Mouse (Mus musculus) retina, adult 2 months (tissue): ENCODE data around the gene Olfr372.
"Not testable (repeated sequence)": the region's sequence is repeated elsewhere in the genome, so short reads cannot be mapped to it uniquely, and the experiment has no call there.

Experiments
- DNase-seq: peaks from one replicate; pipeline ENCODE4 v3.0.0-alpha.2; 2012; ENCODE audit warnings: low read depth, low spot score

The Olfr372 gene

DNA sequence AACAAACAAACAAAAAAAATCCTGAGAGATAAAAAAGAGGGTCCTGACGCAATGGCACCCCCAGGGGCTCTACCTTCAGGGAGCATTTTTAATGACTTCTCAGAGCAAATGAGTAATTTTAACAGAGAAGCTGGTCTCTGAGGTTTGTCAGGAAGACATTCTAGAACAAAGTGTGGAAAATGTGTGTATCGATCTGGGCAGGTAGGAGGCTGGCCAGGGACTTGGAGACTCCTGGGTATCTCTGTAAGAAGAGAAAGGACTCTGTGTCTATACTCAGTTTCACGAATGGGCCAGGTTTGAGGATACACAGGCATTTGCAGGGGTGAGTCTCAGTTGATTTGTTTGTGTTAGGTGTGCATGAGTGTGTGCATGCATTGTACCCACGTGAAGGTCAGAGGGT, at the start of gene Olfr372:
Gene Olfr372 (plus strand): TSS at position 301 of the 400 bp plus-strand sequence.
- DNase-seq = not testable (repeated sequence)

DNA sequence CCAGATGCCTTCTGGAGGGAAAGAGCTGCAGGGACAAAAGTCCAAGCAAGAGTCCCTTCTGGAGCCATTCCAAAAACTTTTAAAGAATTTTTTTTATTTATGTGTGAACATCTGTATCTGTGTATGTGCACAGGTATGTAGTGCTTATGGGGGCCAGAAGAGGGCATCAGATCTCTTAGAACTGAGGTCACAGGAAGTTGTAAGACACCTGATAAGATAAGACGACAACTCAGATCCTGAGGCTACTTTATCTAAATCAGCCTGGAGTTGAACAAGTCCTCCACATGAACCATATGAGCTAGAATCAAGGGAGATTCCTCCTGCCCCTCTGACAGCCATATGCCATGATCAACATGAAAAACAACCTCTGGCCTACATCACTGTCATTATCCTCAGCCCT, 41.6 kb upstream of the Olfr372 start:
- DNase-seq = no peak

GRCm38 (mm10) chr8:72000223-72000622, 40.8 kb upstream of the Olfr372 start:
- DNase-seq = no peak

GRCm38 (mm10) chr8:72002942-72003341, 38.1 kb upstream of the Olfr372 start:
- DNase-seq = no peak

- no peak for DNase-seq
Observed at GRCm38 (mm10) chr8:72005912-72006311, 35.1 kb upstream of the Olfr372 start.

- no peak for DNase-seq
Observed at GRCm38 (mm10) chr8:72006763-72007162, 34.3 kb upstream of the Olfr372 start.

- no peak for DNase-seq
Observed at GRCm38 (mm10) chr8:72008134-72008641, 32.8 kb upstream of the Olfr372 start.

DNA sequence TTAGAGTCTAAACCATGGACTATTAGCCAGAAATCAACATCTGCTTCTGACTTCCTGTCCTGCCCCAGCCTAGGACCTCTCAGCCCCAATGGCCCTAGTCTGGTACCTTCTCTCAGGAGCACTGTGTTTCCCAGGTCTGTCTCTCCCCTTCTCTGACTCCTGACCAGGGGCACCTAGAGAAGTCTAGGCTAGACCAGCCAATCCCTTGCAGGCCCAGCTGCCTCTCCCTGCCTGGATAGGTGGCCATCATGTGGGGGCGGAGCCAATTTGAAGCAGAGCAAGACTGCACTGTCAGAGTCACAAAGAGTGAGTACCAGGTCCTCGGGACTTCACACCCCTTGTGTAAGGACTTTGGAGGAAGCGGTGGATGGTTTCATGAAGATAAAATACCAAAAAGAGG, 31.5 kb upstream of the Olfr372 start, which contains the start of gene Cyp4f18:
Gene Cyp4f18 (minus strand): TSS at position 154 of the 400 bp plus-strand sequence.
- DNase-seq = no peak

DNA sequence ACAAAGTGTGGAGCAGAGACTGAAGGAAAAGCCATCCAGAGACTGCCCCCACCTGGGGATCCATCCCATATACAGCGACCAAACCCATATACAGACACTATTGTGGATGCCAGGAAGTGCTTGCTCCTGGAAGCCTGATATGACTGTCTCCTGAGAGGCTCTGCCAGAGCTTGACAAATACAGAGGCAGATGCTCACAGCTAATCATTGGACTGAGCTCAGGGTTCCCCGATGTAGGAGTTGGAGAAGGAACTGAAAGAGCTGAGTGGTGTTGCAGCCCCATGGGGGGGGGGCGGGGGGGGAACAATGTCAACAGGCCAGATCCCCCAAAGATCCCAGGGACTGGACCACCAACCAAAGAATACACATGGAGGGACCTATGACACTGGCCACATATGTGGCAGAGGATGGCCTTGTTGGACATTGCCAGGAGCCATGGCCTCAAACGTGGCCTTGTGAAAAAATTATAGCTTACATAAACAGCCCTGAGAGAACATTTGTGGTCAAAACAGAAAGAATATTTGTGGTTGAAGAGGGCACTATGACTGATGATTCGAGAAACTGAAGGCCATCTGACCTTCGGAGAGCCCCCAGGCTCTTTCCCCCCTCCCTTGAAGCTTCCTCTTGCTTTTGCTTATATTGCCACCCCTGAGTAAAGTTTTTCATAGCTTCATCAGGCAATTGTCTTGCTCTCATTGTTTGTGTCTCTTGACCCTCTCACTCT, 27.4 kb upstream of the Olfr372 start:
- not testable (repeated sequence) for DNase-seq

- not testable (repeated sequence) for DNase-seq
Observed at GRCm38 (mm10) chr8:72017339-72017738, 23.7 kb upstream of the Olfr372 start.

GRCm38 (mm10) chr8:72018141-72018540, 22.9 kb upstream of the Olfr372 start:
- DNase-seq = no peak

GRCm38 (mm10) chr8:72019022-72019421, 22.0 kb upstream of the Olfr372 start:
- not testable (repeated sequence) for DNase-seq

DNA sequence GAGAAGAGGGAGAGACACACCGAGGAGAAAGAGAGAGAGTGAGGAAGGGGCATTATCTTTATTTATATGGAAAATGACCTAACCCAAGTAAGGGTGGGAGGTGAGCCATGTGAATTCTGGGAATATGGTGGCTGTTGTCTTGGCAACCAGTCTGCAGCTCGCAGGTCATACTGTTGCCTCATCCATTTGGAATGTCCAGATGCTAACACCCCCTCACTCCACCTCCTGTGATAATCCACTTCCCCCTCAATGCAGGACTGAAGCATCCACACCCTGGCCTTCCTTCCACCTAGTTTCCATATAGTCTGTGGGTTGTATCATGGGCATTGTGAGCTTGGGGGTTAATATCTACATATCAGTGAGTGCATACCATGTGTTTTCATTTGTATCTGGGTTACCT, 21.2 kb upstream of the Olfr372 start:
- DNase-seq = no peak

GRCm38 (mm10) chr8:72024886-72025285, 16.1 kb upstream of the Olfr372 start:
- not testable (repeated sequence) for DNase-seq

- DNase-seq = not testable (repeated sequence)
Observed at GRCm38 (mm10) chr8:72032926-72033325, 8.1 kb upstream of the Olfr372 start.

DNA sequence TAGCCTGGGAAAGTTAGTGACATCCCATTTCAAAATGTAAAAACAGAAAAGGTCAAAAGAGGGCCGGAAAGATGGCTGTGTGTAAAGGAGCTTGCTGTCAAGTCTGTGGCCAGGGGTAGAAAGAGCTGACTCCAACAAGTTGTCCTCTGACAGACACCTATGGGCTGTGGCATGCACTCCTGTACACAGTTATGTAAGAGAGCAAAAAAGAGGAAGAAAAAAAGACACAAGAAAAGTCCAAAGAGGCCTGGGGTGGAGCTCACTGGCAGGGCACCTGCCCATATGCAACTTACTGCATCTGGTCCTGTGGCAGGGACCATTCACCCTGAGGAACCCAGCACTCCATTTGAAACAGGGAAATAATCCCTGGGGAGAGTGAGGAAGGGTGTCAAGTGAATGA, 1.5 kb downstream of the Olfr372 start:
- no peak for DNase-seq

DNA sequence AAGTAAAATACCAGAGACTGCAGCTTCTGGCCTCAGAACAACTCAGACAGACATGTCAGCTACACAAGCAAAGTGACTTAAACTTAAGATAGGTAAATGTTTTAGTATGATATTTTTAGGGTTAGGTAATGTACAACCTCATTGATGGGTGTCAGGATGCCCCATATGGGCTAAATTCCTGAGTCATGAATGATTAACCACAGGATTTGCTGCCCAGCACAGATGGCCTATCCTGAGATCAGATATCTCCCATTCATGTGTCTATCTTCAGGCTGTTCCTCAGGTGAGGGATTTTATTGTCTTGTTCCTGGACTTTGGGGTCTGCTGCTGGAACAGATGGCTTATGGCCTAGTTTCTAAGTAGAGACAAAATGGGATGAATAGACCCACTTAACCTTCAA, 13.6 kb downstream of the Olfr372 start:
- not testable (repeated sequence) for DNase-seq

DNA sequence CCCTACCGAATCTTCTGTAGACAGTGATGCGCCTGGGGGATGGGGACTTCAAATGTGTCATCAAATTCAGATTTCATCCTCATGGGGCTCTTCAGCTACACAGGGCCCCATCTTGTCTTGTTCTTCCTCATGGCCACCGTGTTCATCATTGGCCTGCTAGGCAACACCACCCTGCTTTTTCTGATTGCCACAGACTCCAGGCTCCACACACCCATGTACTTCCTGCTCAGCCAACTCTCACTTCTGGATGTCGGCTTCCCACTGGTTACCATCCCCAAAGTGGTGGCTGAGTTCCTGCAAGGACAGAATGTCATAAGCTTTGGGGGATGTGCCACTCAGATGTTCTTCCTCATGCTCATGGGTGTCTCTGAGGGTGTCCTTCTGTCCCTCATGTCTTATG, 16.6 kb downstream of the Olfr372 start:
- not testable (repeated sequence) for DNase-seq

DNA sequence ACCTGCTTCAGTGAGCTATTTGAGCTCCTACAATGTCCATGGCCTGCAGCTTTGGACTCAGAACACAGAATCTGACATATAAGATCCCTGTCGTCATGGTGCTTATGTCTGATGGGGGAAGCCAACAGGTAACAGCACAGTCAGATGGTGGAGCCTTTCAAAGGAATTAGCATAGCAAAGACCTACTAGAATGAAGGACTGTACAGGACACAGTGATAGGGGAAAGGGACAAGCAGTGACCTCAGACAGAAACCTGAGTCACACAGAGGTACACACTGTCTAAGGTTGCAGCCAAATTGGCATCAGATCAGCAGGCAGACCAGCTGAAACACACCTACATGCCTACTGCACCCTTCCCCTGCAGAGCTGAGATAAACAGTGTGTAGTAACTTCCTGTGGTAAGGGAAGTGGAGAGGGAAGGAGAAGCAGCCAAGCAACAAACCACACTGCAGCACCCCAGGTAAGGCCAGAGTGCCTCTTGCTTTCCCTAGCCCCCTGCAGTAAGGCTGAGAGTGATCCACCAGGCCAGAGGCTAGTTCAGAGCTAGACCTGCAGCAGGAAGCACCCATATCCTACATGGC, 25.9 kb downstream of the Olfr372 start:
- not testable (repeated sequence) for DNase-seq

- not testable (repeated sequence) for DNase-seq
Observed at GRCm38 (mm10) chr8:72082877-72083276, 41.9 kb downstream of the Olfr372 start, which contains the start of gene Olfr373. Olfr373 (plus strand) TSS chr8:72083177.

DNA sequence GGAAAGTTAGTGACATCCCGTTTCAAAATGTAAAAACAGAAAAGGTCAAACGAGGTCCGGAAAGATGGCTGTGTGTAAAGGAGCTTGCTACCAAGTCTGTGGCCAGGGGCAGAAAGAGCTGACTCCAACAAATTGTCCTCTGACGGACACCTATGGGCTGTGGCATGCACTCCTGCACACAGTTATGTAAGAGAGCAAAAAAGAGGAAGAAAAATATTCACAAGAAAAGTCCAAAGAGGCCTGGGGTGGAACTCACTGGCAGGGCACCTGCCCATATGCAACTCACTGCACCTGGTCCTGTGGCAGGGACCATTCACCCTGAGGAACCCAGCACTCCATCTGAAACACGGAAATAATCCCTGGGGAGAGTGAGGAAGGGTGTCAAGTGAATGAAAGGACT, 43.7 kb downstream of the Olfr372 start:
- DNase-seq = no peak

- DNase-seq = not testable (repeated sequence)
Observed at GRCm38 (mm10) chr8:72087611-72088010, 46.6 kb downstream of the Olfr372 start.

DNA sequence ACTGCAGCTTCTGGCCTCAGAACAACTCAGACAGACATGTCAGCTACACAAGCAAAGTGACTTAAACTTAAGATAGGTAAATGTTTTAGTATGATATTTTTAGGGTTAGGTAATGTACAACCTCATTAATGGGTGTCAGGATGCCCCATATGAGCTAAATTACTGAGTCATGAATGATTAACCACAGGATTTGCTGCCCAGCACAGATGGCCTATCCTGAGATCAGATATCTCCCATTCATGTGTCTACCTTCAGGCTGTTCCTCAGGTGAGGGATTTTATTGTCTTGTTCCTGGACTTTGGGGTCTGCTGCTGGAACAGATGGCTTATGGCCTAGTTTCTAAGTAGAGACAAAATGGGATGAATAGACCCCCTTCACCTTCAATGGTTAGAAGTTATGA, 55.7 kb downstream of the Olfr372 start:
- DNase-seq = not testable (repeated sequence)
